Mouse (Mus musculus): ENCODE data around the gene Ugt2b38. TPM values are rescaled to one million over a fixed set of nuclear protein-coding genes. Genes with fewer than 3 reads are reported as not detected.
"Not testable (repeated sequence)": the region's sequence is repeated elsewhere in the genome, so short reads cannot be mapped to it uniquely, and the experiment has no call there.

The Ugt2b38 gene
- polyA plus RNA-seq (2012; rRNA removed), result not detected in 2 replicates

- not testable (repeated sequence) for H3K4me1 ChIP-seq (ENCODE audit: control insufficient read depth, insufficient read depth, low read length); H3K27me3 ChIP-seq (ENCODE audit: control insufficient read depth, insufficient read depth, low read length); DNase-seq; H3K4me3 ChIP-seq (replicated peaks; ENCODE audit: insufficient read depth, low read depth, low read length); H3K27ac ChIP-seq (ENCODE audit: insufficient read depth, low read length)
- 86% methylated on average over 2 of the region's 2 CpGs for WGBS
Observed at GRCm38 (mm10) chr5:87424041-87424440, at the start of gene Ugt2b38. Gene Ugt2b38 (minus strand): TSS chr5:87424203.

DNA sequence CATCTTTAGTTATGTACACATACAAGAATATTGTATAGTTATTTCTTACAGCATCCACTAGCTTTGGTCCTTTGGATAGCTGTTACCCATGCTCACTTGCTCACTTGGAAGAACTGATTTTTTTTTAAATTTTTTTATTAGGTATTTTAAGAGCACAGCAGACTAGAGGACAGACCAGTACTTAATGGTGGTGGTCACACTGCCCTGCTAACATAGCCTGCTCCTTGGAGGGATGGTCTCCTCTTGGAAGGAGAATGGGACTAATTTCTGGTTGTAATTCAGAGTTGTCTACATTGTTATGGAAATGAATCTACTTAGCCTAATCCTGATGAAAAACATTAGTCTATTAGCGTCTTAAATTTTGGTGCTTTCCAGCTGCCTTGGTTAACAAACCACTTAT is 34.8 kb upstream of the Ugt2b38 start:
- no peaks in the 10 kb centered on the region for H3K4me1 ChIP-seq (ENCODE audit: control insufficient read depth, insufficient read depth, low read length)
- WGBS, result 27% methylated on average over 1 of the region's 1 CpGs
- TF ChIP-seq CTCF (IDR thresholded peaks at IDR 0.05; ENCODE audit: borderline replicate concordance, insufficient read depth, low read depth, low read length) (no peak), POLR2A (IDR thresholded peaks at IDR 0.05; ENCODE audit: borderline replicate concordance, insufficient read depth, low read length) (no peak)
- no peak overlapping the region for H3K4me3 ChIP-seq (replicated peaks; ENCODE audit: insufficient read depth, low read depth, low read length)
- no peaks in the 10 kb centered on the region for H3K27me3 ChIP-seq (ENCODE audit: control insufficient read depth, insufficient read depth, low read length)
- DNase-seq, result no peak
- no peak overlapping the region for H3K27ac ChIP-seq (ENCODE audit: insufficient read depth, low read length)

- Histone ChIP-seq H3K4me3 (replicated peaks; ENCODE audit: insufficient read depth, low read depth, low read length) (no peak overlapping the region), H3K4me1 (ENCODE audit: control insufficient read depth, insufficient read depth, low read length) (no peaks in the 10 kb centered on the region), H3K27ac (ENCODE audit: insufficient read depth, low read length) (no peak overlapping the region), H3K27me3 (ENCODE audit: control insufficient read depth, insufficient read depth, low read length) (no peaks in the 10 kb centered on the region)
- no peak for TF ChIP-seq POLR2A (IDR thresholded peaks at IDR 0.05; ENCODE audit: borderline replicate concordance, insufficient read depth, low read length)
- TF ChIP-seq CTCF (IDR thresholded peaks at IDR 0.05; ENCODE audit: borderline replicate concordance, insufficient read depth, low read depth, low read length), result no peak
- DNase-seq, result no peak
Observed at GRCm38 (mm10) chr5:87457701-87458100, 33.7 kb upstream of the Ugt2b38 start.

DNA sequence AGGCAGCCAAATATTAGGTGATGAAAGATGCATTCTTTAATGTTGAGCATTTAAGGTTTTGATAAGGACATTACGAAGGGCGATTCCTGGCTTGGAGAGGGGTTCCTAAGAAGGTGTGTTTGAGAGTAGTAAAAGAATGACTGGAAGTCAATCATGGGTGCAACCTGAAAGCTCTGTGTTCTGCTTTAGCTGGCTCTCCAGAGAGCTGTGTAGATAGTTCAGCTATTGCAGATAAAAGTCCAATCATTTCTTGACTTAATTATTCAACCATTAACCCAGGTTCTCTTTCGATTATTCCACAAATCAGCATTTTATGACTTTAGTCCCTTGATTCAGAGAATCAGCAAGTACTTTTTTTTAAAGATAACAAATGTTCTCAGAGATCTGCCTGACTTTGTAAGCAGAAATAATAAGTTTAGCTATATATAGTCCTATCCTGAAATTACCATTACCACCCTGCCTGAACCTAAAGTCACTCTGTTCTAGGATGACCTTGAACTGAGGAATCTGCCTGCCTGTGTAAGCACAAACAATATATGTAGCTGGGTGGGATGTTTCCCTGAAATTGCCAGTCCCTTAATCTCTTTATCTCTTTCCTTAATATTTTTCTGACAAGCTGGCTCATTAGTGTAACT is 32.3 kb upstream of the Ugt2b38 start:
- Histone ChIP-seq H3K4me3 (replicated peaks; ENCODE audit: insufficient read depth, low read depth, low read length) (no peak overlapping the region), H3K27ac (ENCODE audit: insufficient read depth, low read length) (no peak overlapping the region), H3K4me1 (ENCODE audit: control insufficient read depth, insufficient read depth, low read length) (no peaks in the 10 kb centered on the region), H3K27me3 (ENCODE audit: control insufficient read depth, insufficient read depth, low read length) (no peaks in the 10 kb centered on the region)
- no peak for DNase-seq
- no peak for TF ChIP-seq POLR2A (IDR thresholded peaks at IDR 0.05; ENCODE audit: borderline replicate concordance, insufficient read depth, low read length)
- no peak for TF ChIP-seq CTCF (IDR thresholded peaks at IDR 0.05; ENCODE audit: borderline replicate concordance, insufficient read depth, low read depth, low read length)
- WGBS, result 91% methylated on average over 3 of the region's 3 CpGs

GRCm38 (mm10) chr5:87455519-87455918 is 31.5 kb upstream of the Ugt2b38 start:
- Histone ChIP-seq H3K27me3 (ENCODE audit: control insufficient read depth, insufficient read depth, low read length) (no peaks in the 10 kb centered on the region), H3K4me3 (replicated peaks; ENCODE audit: insufficient read depth, low read depth, low read length) (no peak overlapping the region), H3K4me1 (ENCODE audit: control insufficient read depth, insufficient read depth, low read length) (no peaks in the 10 kb centered on the region), H3K27ac (ENCODE audit: insufficient read depth, low read length) (no peak overlapping the region)
- DNase-seq, result no peak
- TF ChIP-seq CTCF (IDR thresholded peaks at IDR 0.05; ENCODE audit: borderline replicate concordance, insufficient read depth, low read depth, low read length) (no peak), POLR2A (IDR thresholded peaks at IDR 0.05; ENCODE audit: borderline replicate concordance, insufficient read depth, low read length) (no peak)

GRCm38 (mm10) chr5:87452514-87452913 is 28.5 kb upstream of the Ugt2b38 start:
- 62% methylated on average over 4 of the region's 5 CpGs for WGBS
- not testable (repeated sequence) for H3K4me1 ChIP-seq (ENCODE audit: control insufficient read depth, insufficient read depth, low read length); H3K4me3 ChIP-seq (replicated peaks; ENCODE audit: insufficient read depth, low read depth, low read length); DNase-seq; H3K27me3 ChIP-seq (ENCODE audit: control insufficient read depth, insufficient read depth, low read length); H3K27ac ChIP-seq (ENCODE audit: insufficient read depth, low read length)

DNA sequence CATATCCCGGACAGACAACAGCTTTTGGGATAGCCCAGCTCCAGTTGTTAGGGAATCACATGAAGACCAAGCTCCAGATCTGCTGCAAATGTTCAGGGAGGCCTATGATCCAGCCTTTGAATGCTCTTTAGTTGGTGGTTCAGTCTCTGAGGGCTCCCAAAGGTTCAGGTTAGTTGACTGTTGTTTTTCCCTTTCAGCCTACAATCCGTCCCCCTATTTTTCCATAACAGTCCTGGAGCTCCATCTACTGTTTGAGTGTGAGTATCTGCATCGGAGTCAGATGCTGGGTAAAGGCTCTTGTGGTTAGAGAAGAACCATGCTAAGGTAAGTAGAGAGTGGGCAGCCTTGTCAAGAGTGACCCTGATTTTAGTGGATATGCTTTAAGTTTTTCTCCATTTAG is 12.3 kb upstream of the Ugt2b38 start:
- no peak overlapping the region for H3K4me3 ChIP-seq (replicated peaks; ENCODE audit: insufficient read depth, low read depth, low read length)
- no peaks in the 10 kb centered on the region for H3K27me3 ChIP-seq (ENCODE audit: control insufficient read depth, insufficient read depth, low read length)
- WGBS, result 43% methylated on average over 3 of the region's 3 CpGs
- no peak for TF ChIP-seq POLR2A (IDR thresholded peaks at IDR 0.05; ENCODE audit: borderline replicate concordance, insufficient read depth, low read length)
- no peak for TF ChIP-seq CTCF (IDR thresholded peaks at IDR 0.05; ENCODE audit: borderline replicate concordance, insufficient read depth, low read depth, low read length)
- DNase-seq, result no peak
- H3K27ac ChIP-seq (ENCODE audit: insufficient read depth, low read length), result no peak overlapping the region
- no peaks in the 10 kb centered on the region for H3K4me1 ChIP-seq (ENCODE audit: control insufficient read depth, insufficient read depth, low read length)

DNA sequence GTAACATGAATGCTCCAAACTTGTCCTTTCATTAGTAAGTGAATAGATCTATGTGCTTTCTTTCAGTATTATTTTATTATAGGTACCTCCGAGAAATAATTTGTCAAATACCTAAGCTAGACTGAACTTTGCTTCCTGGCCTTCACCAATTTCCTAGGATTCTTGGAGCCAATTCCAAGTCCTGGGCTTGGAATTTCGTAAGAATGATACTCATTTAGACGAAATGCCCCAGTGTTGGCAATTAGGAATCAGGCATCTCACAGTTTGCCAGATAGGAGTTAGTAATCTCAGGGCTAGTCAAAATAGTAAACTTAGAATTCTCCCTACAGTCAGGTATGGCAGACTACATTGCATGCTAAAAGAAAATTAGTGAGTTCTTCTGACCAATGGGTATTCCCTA is 1.7 kb upstream of the Ugt2b38 start:
- H3K4me3 ChIP-seq (replicated peaks; ENCODE audit: insufficient read depth, low read depth, low read length), result no peak overlapping the region
- 75% methylated on average over 3 of the region's 3 CpGs for WGBS
- no peak overlapping the region for H3K27ac ChIP-seq (ENCODE audit: insufficient read depth, low read length)
- H3K4me1 ChIP-seq (ENCODE audit: control insufficient read depth, insufficient read depth, low read length), result no peaks in the 10 kb centered on the region
- no peaks in the 10 kb centered on the region for H3K27me3 ChIP-seq (ENCODE audit: control insufficient read depth, insufficient read depth, low read length)
- no peak for DNase-seq
- TF ChIP-seq CTCF (IDR thresholded peaks at IDR 0.05; ENCODE audit: borderline replicate concordance, insufficient read depth, low read depth, low read length), result no peak
- no peak for TF ChIP-seq POLR2A (IDR thresholded peaks at IDR 0.05; ENCODE audit: borderline replicate concordance, insufficient read depth, low read length)

Measured in cerebellum, adult 2 months (tissue).